Mouse (Mus musculus): ENCODE data around the gene Acat2. TPM values are rescaled to one million over a fixed set of nuclear protein-coding genes. Genes with fewer than 3 reads are reported as not detected.
"Not testable (repeated sequence)": the region's sequence is repeated elsewhere in the genome, so short reads cannot be mapped to it uniquely, and the experiment has no call there.

Gene Acat2
- polyA plus RNA-seq, 1 experiment = 8.0 TPM

GRCm38 (mm10) chr17:12990567-12991145, 30.1 kb upstream of the Acat2 start:
- Histone ChIP-seq H3K4me3 (ENCODE audit: control insufficient read depth, low read depth, low read length) (no peak overlapping the region; the same call in 1 of the 2 replicates), H3K27ac (ENCODE audit: control insufficient read depth, insufficient read depth, low read depth, low read length) (no peak overlapping the region), H3K4me1 (ENCODE audit: control insufficient read depth, insufficient read depth, low read length) (no peaks in the 10 kb centered on the region; the same call in none of the 2 replicates), H3K27me3 (ENCODE audit: control insufficient read depth, insufficient read depth, low read length) (no peaks in the 10 kb centered on the region), H3K36me3 (ENCODE audit: control insufficient read depth, insufficient read depth, low read length) (no peaks in the 10 kb centered on the region)
- TF ChIP-seq CTCF (IDR thresholded peaks at IDR 0.05; ENCODE audit: control insufficient read depth, insufficient read depth, insufficient replicate concordance, low read depth, low read length) (no peak), POLR2A (IDR thresholded peaks at IDR 0.05; ENCODE audit: control insufficient read depth, low read depth, low read length) (no peak)

GRCm38 (mm10) chr17:12988096-12988495, 27.5 kb upstream of the Acat2 start:
- not testable (repeated sequence) for H3K36me3 ChIP-seq (ENCODE audit: control insufficient read depth, insufficient read depth, low read length); H3K4me3 ChIP-seq (ENCODE audit: control insufficient read depth, low read depth, low read length); H3K27ac ChIP-seq (ENCODE audit: control insufficient read depth, insufficient read depth, low read depth, low read length)

GRCm38 (mm10) chr17:12983988-12984387, 23.4 kb upstream of the Acat2 start:
- H3K36me3 ChIP-seq (ENCODE audit: control insufficient read depth, insufficient read depth, low read length) = no peaks in the 10 kb centered on the region
- no peak overlapping the region for H3K27ac ChIP-seq (ENCODE audit: control insufficient read depth, insufficient read depth, low read depth, low read length)
- no peak overlapping the region for H3K4me3 ChIP-seq (ENCODE audit: control insufficient read depth, low read depth, low read length)
- no peaks in the 10 kb centered on the region; the same call in 1 of the 2 replicates for H3K4me1 ChIP-seq (ENCODE audit: control insufficient read depth, insufficient read depth, low read length)
- TF ChIP-seq CTCF (IDR thresholded peaks at IDR 0.05; ENCODE audit: control insufficient read depth, insufficient read depth, insufficient replicate concordance, low read depth, low read length) (no peak), POLR2A (IDR thresholded peaks at IDR 0.05; ENCODE audit: control insufficient read depth, low read depth, low read length) (no peak)
- no peaks in the 10 kb centered on the region for H3K27me3 ChIP-seq (ENCODE audit: control insufficient read depth, insufficient read depth, low read length)

More at GRCm38 (mm10) chr17:12988096-12988495, 27.5 kb upstream of the Acat2 start:
- not testable (repeated sequence) for H3K4me1 ChIP-seq (ENCODE audit: control insufficient read depth, insufficient read depth, low read length); H3K27me3 ChIP-seq (ENCODE audit: control insufficient read depth, insufficient read depth, low read length)

- no peaks in the 10 kb centered on the region; the same call in 1 of the 2 replicates for H3K36me3 ChIP-seq (ENCODE audit: control insufficient read depth, insufficient read depth, low read length)
- H3K4me3 ChIP-seq (ENCODE audit: control insufficient read depth, low read depth, low read length) = no peak overlapping the region
- no peaks in the 10 kb centered on the region for H3K4me1 ChIP-seq (ENCODE audit: control insufficient read depth, insufficient read depth, low read length)
- no peak overlapping the region for H3K27ac ChIP-seq (ENCODE audit: control insufficient read depth, insufficient read depth, low read depth, low read length)
- TF ChIP-seq POLR2A (IDR thresholded peaks at IDR 0.05; ENCODE audit: control insufficient read depth, low read depth, low read length) (no peak), CTCF (IDR thresholded peaks at IDR 0.05; ENCODE audit: control insufficient read depth, insufficient read depth, insufficient replicate concordance, low read depth, low read length) (no peak)
- no peaks in the 10 kb centered on the region for H3K27me3 ChIP-seq (ENCODE audit: control insufficient read depth, insufficient read depth, low read length)
Observed at GRCm38 (mm10) chr17:12978546-12978945, 18.0 kb upstream of the Acat2 start.

- Histone ChIP-seq H3K27ac (ENCODE audit: control insufficient read depth, insufficient read depth, low read depth, low read length) (no peak overlapping the region), H3K36me3 (ENCODE audit: control insufficient read depth, insufficient read depth, low read length) (no peaks in the 10 kb centered on the region; the same call in 1 of the 2 replicates), H3K4me3 (ENCODE audit: control insufficient read depth, low read depth, low read length) (no peak overlapping the region), H3K27me3 (ENCODE audit: control insufficient read depth, insufficient read depth, low read length) (no peaks in the 10 kb centered on the region), H3K4me1 (ENCODE audit: control insufficient read depth, insufficient read depth, low read length) (no peaks in the 10 kb centered on the region)
- TF ChIP-seq CTCF (IDR thresholded peaks at IDR 0.05; ENCODE audit: control insufficient read depth, insufficient read depth, insufficient replicate concordance, low read depth, low read length) (no peak), POLR2A (IDR thresholded peaks at IDR 0.05; ENCODE audit: control insufficient read depth, low read depth, low read length) (no peak)
Observed at GRCm38 (mm10) chr17:12973851-12974250, 13.3 kb upstream of the Acat2 start.

- Histone ChIP-seq H3K4me1 (ENCODE audit: control insufficient read depth, insufficient read depth, low read length) (no peaks in the 10 kb centered on the region), H3K4me3 (ENCODE audit: control insufficient read depth, low read depth, low read length) (no peak overlapping the region), H3K36me3 (ENCODE audit: control insufficient read depth, insufficient read depth, low read length) (no peaks in the 10 kb centered on the region), H3K27me3 (ENCODE audit: control insufficient read depth, insufficient read depth, low read length) (no peaks in the 10 kb centered on the region), H3K27ac (ENCODE audit: control insufficient read depth, insufficient read depth, low read depth, low read length) (no peak overlapping the region)
- TF ChIP-seq CTCF (IDR thresholded peaks at IDR 0.05; ENCODE audit: control insufficient read depth, insufficient read depth, insufficient replicate concordance, low read depth, low read length) = no peak
- no peak for TF ChIP-seq POLR2A (IDR thresholded peaks at IDR 0.05; ENCODE audit: control insufficient read depth, low read depth, low read length)
Observed at GRCm38 (mm10) chr17:12967173-12967572, 6.6 kb upstream of the Acat2 start.

GRCm38 (mm10) chr17:12963476-12963875, 2.9 kb upstream of the Acat2 start:
- no peaks in the 10 kb centered on the region; the same call in 1 of the 2 replicates for H3K36me3 ChIP-seq (ENCODE audit: control insufficient read depth, insufficient read depth, low read length)
- H3K27ac ChIP-seq (ENCODE audit: control insufficient read depth, insufficient read depth, low read depth, low read length) = no peak overlapping the region
- peaks cover 3% of the 10 kb centered on the region for H3K4me1 ChIP-seq (ENCODE audit: control insufficient read depth, insufficient read depth, low read length)
- no peaks in the 10 kb centered on the region for H3K27me3 ChIP-seq (ENCODE audit: control insufficient read depth, insufficient read depth, low read length)
- no peak overlapping the region for H3K4me3 ChIP-seq (ENCODE audit: control insufficient read depth, low read depth, low read length)
- TF ChIP-seq CTCF (IDR thresholded peaks at IDR 0.05; ENCODE audit: control insufficient read depth, insufficient read depth, insufficient replicate concordance, low read depth, low read length) = no peak
- TF ChIP-seq POLR2A (IDR thresholded peaks at IDR 0.05; ENCODE audit: control insufficient read depth, low read depth, low read length) = no peak

- H3K4me1 ChIP-seq (ENCODE audit: control insufficient read depth, insufficient read depth, low read length); H3K27me3 ChIP-seq (ENCODE audit: control insufficient read depth, insufficient read depth, low read length); H3K27ac ChIP-seq (ENCODE audit: control insufficient read depth, insufficient read depth, low read depth, low read length); H3K36me3 ChIP-seq (ENCODE audit: control insufficient read depth, insufficient read depth, low read length); H3K4me3 ChIP-seq (ENCODE audit: control insufficient read depth, low read depth, low read length): not testable (repeated sequence)
Observed at GRCm38 (mm10) chr17:12959377-12959776, 1.2 kb downstream of the Acat2 start.
